Mouse (Mus musculus) hindbrain, embryonic 12.5 days (tissue): Measurements from ENCODE around the gene Ppfibp1. TPM values are rescaled to one million over a fixed set of nuclear protein-coding genes. Genes with fewer than 3 reads are reported as not detected.

Experiments used
- ATAC-seq: fragments of 200-750 bp; cut with Nextera tagmentation; 2 replicates; pipeline ENCODE4 v1.8.0; 2017; ENCODE audit warnings: moderate TSS enrichment; ENCODE audit not compliant: low FRiP score
- H3K27ac ChIP-seq: fragments of 300-500 bp; sonication (generic); 2 replicates; pipeline ENCODE4 v1.5.1; 2016; ENCODE audit warnings: mild to moderate bottlenecking
- H3K27me3 ChIP-seq: fragments of 300-500 bp; sonication (generic); 2 replicates; pipeline ENCODE4 v1.6.1; 2016; ENCODE audit warnings: mild to moderate bottlenecking
- H3K36me3 ChIP-seq: fragments of 300-500 bp; sonication (generic); 2 replicates; pipeline ENCODE4 v1.6.1; 2016; ENCODE audit warnings: mild to moderate bottlenecking
- H3K4me1 ChIP-seq: fragments of 300-500 bp; sonication (generic); 2 replicates; pipeline ENCODE4 v1.6.1; 2016
- H3K4me2 ChIP-seq: fragments of 300-500 bp; sonication (generic); replicated peaks from 2 replicates; pipeline ENCODE4 v1.6.1; 2016; ENCODE audit warnings: mild to moderate bottlenecking
- H3K4me3 ChIP-seq: fragments of 300-500 bp; sonication (generic); 2 replicates; pipeline ENCODE4 v1.5.1; 2016; ENCODE audit warnings: mild to moderate bottlenecking
- H3K9ac ChIP-seq: fragments of 300-500 bp; sonication (generic); 2 replicates; pipeline ENCODE4 v1.6.1; 2016; ENCODE audit warnings: mild to moderate bottlenecking, moderate library complexity
- H3K9me3 ChIP-seq: fragments of 300-500 bp; sonication (generic); replicated peaks from 2 replicates; pipeline ENCODE4 v1.6.1; 2016; ENCODE audit warnings: mild to moderate bottlenecking
- WGBS: fragments of 180-500 bp; shearing (Covaris S2); methylation state at CpG from one replicate; pipeline ENCODE4 v1.1.7; 2016; 5-methylcytosine and 5-hydroxymethylcytosine counted together
- polyA plus RNA-seq: library from polyadenylated mRNA; unstranded; fragments of >200 nt; fragmentation: Nextera tagmentation; extraction: Ambion mirVana; gene quantifications from 2 replicates; pipeline ENCODE4 v1.2.1, GENCODE M21; 2016

Ppfibp1 gene
- polyA plus RNA-seq, 1 experiment from 2014 or later, result 38.6 TPM

DNA sequence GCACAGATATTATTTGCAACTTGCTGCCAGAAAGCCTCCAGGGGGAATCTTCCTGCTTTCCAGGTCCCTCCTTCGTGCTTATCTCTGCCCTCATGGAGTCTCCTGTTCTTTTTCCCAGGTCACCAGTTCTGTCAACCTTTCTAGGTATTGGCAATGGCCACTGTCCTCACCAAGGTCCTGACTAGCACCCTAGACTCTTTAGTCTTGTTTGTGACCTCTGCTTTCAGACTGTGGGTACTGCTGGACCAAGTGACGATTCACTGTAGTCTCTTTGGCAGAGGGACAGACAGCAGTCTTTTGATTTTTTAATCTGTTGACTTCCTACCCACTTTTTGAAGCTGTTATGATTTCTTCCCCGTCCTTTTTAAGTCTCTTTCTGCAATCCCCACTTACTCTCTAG is 39.8 kb downstream of the Ppfibp1 start:
- no peak for ATAC-seq
- no peak overlapping the region for H3K9ac ChIP-seq
- 52% methylated on average over 3 of the region's 3 CpGs for WGBS

DNA sequence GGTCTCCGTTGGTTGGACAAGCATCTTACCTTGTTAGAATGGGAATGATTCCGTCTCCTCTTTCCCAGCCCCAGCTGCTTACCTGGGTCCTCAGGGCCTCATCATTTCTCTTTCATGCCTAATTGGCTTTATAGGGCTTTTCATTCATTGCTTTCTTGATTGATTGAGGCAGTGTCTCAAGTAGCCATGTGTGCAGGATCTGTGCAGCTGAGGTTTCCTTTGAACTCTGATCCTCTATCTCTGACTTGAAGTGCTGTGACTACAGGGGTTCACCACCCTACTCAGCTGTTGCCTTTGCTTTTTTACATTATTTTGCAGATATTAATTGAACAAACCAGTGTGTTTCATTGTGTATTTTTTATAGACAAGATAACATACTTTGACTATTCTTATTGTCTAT is 40.7 kb downstream of the Ppfibp1 start:
- 41% methylated on average over 2 of the region's 2 CpGs for WGBS
- no peaks in the 10 kb centered on the region for H3K27me3 ChIP-seq
- no peaks in the 10 kb centered on the region for H3K9me3 ChIP-seq
- no peaks in the 10 kb centered on the region for H3K36me3 ChIP-seq
- no peak for ATAC-seq
- no peak overlapping the region for H3K9ac ChIP-seq
- no peak overlapping the region for H3K4me3 ChIP-seq
- no peak overlapping the region for H3K4me2 ChIP-seq
- no peak overlapping the region for H3K27ac ChIP-seq
- peaks cover 10% of the 10 kb centered on the region for H3K4me1 ChIP-seq

More for the DNA sequence above, 39.8 kb downstream of the Ppfibp1 start:
- H3K4me2 ChIP-seq, result no peak overlapping the region
- peaks cover 8% of the 10 kb centered on the region for H3K4me1 ChIP-seq
- H3K4me3 ChIP-seq, result no peak overlapping the region
- no peaks in the 10 kb centered on the region for H3K36me3 ChIP-seq
- no peak overlapping the region for H3K27ac ChIP-seq
- no peaks in the 10 kb centered on the region for H3K27me3 ChIP-seq
- no peaks in the 10 kb centered on the region for H3K9me3 ChIP-seq

DNA sequence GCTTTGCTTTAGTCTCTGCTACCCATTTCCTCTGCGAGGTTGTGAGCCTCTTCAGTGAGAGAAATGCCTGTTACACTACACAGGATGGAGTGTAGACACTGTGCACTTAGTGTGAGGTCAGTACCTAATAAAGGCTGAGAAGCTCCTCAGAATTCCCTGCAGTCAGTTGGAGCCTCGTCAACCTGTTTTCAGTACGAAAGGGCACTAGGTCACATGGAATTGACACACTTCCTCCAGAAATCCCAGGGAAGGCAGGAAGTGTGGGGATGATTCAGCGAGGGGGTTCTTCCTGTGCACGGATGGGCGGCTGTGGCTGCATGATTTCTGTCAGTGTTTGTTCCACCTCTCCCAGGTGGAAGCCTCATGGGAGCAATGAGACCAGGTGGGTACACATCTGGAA is 44.8 kb downstream of the Ppfibp1 start:
- H3K27ac ChIP-seq, result no peak overlapping the region
- H3K9ac ChIP-seq, result no peak overlapping the region
- ATAC-seq, result no peak
- H3K36me3 ChIP-seq, result no peaks in the 10 kb centered on the region
- peaks cover 4% of the 10 kb centered on the region; the same call in 1 of the 2 replicates for H3K4me1 ChIP-seq
- H3K9me3 ChIP-seq, result no peaks in the 10 kb centered on the region
- no peaks in the 10 kb centered on the region for H3K27me3 ChIP-seq
- H3K4me3 ChIP-seq, result no peak overlapping the region
- H3K4me2 ChIP-seq, result no peak overlapping the region
- WGBS, result 67% methylated on average over 6 of the region's 6 CpGs

DNA sequence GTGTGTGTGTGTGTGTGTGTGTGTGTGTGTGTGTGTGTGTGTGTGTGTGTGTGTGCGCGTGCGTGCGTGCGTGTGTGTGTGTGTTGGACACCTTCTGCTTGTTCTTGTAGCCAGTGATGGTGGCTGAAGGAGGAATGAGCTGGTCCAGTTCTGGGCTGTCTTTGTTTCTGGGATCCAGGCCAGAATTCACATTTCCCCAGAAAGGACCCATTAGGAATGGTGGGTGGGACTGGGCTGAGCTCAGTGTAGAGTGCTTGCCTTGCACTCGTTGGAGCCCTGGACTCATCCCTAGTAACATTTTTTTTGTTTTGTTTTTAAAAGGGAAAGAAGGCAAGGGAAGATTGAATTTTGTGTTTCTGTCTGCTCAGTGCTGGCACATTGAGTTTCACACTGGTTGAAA is 47.7 kb downstream of the Ppfibp1 start:
- Histone ChIP-seq H3K36me3 (no peaks in the 10 kb centered on the region), H3K4me3 (no peak overlapping the region), H3K9me3 (no peaks in the 10 kb centered on the region), H3K4me2 (no peak overlapping the region), H3K9ac (no peak overlapping the region), H3K27ac (no peak overlapping the region), H3K27me3 (no peaks in the 10 kb centered on the region), H3K4me1 (0 out of 2 replicates have a peak, but pooled peaks cover 3% of the 10 kb centered on the region)
- no peak for ATAC-seq
- 87% methylated on average over 6 of the region's 6 CpGs for WGBS

DNA sequence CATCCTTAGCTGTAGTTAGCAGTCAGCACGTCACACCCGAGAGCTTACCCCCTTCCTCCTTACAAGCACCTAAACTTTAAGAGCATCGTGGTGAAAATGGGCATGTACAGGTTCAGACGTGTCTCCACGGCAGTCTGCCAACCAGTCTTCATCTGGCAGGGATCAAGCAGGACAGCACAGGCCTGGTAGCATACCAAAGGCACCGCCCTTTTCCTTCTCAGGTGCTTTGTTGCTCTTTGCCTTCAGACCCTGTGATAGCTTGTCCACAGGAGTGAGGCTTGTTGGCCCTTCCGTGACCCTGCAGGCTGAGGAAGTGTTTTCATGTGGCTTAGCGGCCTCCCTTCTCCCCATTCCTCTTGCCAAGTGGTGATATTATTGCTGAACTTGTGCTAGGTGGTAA is 50.7 kb downstream of the Ppfibp1 start:
- no peak for ATAC-seq
- WGBS, result 91% methylated on average over 8 of the region's 8 CpGs

DNA sequence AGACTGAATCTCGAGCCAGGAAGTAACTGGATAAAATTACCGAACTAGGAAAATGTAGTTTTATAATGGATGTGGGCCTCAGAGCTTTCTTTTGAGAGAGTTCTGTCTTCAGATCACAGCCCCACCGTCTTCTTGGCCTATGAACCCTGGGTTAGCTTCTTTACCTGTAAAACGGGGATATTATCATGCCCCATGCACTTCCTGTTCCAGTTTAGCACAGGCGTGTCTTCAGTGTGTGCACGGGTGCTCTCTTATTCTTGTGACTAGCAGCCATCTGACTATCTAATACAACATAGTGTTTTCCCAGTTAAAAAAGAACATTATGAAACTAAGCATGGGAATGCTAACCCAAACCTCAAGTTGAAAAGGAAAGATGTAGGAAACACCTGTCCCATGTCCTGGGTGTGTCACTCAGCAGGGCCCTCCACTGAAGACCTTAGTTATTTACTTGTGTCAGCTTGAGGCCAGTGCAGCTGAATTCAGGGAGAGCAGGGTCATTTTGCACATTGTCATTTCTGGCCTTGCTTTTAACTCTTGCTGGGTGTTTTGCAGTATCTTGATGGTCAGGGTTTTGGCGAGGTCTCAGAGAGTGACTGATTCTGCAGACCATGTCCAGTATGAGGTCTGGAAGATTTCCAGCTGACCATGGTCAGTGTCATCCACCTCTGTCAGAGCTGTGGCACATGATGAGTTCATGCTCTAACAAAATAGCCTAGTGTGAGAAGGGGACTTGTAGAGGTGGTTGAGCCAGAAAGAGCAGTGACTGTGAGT is 53.4 kb downstream of the Ppfibp1 start:
- no peaks in the 10 kb centered on the region for H3K27me3 ChIP-seq
- ATAC-seq, result no peak
- H3K36me3 ChIP-seq, result no peaks in the 10 kb centered on the region
- no peaks in the 10 kb centered on the region for H3K9me3 ChIP-seq
- 78% methylated on average over 7 of the region's 7 CpGs for WGBS
- H3K4me2 ChIP-seq, result no peak overlapping the region
- no peak overlapping the region for H3K4me3 ChIP-seq
- H3K9ac ChIP-seq, result no peak overlapping the region
- H3K4me1 ChIP-seq, result 0 out of 2 replicates have a peak, but pooled peaks cover 2% of the 10 kb centered on the region
- no peak overlapping the region for H3K27ac ChIP-seq

More for the DNA sequence above, 50.7 kb downstream of the Ppfibp1 start:
- Histone ChIP-seq H3K9me3 (no peaks in the 10 kb centered on the region), H3K36me3 (no peaks in the 10 kb centered on the region), H3K27me3 (no peaks in the 10 kb centered on the region), H3K4me2 (no peak overlapping the region), H3K4me3 (no peak overlapping the region), H3K9ac (no peak overlapping the region), H3K27ac (no peak overlapping the region), H3K4me1 (no peaks in the 10 kb centered on the region)

DNA sequence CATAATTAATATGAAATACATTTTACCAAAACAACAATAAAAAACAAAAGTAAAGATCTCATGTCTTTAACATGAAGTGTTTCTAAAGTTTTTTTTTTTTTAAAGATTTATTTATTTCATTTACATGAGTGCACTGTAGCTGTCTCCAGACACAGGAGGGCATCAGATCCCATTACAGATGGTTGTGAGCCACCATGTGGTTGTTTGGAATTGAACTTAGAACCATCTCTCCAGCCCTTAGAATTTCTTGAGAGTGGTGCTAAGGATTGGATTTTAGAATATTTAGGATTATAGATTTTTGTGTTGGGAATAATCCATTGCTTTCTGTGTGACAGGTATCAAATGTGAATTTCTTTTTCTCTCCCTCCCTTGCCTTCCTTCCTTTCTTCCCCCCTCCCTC is 55.7 kb downstream of the Ppfibp1 start:
- H3K27ac ChIP-seq, result no peak overlapping the region
- H3K9me3 ChIP-seq, result no peaks in the 10 kb centered on the region
- no peaks in the 10 kb centered on the region for H3K36me3 ChIP-seq
- H3K9ac ChIP-seq, result no peak overlapping the region
- H3K27me3 ChIP-seq, result no peaks in the 10 kb centered on the region
- peaks cover 7% of the 10 kb centered on the region; the same call in 1 of the 2 replicates for H3K4me1 ChIP-seq
- no peak overlapping the region for H3K4me3 ChIP-seq
- no peak overlapping the region for H3K4me2 ChIP-seq
- ATAC-seq, result no peak

DNA sequence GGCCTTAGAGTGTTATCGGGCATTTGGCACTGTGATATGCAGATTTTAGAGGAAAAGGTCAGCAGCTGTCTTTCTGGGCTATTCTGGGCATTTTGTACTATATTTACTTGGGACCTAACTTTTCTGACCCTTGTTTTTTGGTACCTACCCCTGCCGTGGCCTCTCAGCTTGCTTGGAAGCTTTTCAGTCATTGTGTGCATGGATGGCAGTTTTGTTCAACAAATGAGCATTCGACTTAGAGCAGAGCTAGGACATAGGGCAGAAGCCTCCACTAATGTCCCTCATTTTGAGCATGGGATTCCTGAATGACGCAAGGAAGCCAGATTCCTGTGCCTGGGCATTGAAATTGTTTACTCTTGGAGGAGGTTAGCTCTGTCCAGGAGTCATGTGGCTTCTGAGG is 56.5 kb downstream of the Ppfibp1 start:
- no peak overlapping the region for H3K27ac ChIP-seq
- no peaks in the 10 kb centered on the region for H3K27me3 ChIP-seq
- no peaks in the 10 kb centered on the region for H3K36me3 ChIP-seq
- H3K9ac ChIP-seq, result no peak overlapping the region
- H3K4me1 ChIP-seq, result peaks cover 7% of the 10 kb centered on the region; the same call in 1 of the 2 replicates
- no peak overlapping the region for H3K4me2 ChIP-seq
- no peaks in the 10 kb centered on the region for H3K9me3 ChIP-seq
- no peak overlapping the region for H3K4me3 ChIP-seq
- 53% methylated on average over 4 of the region's 4 CpGs for WGBS
- no peak for ATAC-seq

DNA sequence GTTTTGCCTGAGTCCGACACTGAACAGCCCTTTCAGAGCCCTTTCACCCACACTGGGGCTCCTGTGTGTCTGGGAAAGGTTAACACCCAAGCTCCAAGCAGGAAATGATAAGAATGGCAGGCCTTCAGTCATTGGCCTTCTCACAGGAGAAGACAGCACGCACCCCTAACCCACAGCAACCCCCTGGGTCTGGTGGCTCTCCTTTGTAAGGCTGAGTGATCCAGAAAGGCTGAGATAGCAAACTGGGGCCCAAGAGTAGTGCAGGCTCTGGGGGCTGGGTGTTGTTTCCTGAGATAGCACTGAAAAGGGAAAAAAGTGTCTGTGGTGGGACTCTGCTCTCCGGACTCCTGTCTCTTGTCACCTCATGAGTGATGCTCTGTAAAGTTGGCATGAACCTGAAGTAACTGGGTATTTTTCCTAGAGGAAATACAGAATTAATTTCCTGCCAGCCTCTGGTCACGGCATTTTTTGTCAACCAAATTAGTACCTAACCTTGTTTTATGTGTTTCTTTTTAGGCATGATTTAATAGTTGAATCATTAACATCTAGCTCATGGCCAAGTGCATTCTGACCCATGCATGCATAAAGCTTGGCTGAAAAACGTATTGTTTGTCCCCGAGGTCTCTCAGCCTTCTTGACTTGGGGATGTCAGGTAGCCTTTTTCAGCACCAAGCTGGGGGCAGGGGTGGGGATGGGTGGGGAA is 58.2 kb downstream of the Ppfibp1 start:
- H3K36me3 ChIP-seq, result no peaks in the 10 kb centered on the region
- no peaks in the 10 kb centered on the region for H3K27me3 ChIP-seq
- H3K27ac ChIP-seq, result no peak overlapping the region
- H3K4me2 ChIP-seq, result no peak overlapping the region
- peaks cover 9% of the 10 kb centered on the region; the same call in 1 of the 2 replicates for H3K4me1 ChIP-seq
- H3K4me3 ChIP-seq, result no peak overlapping the region
- 73% methylated on average over 6 of the region's 6 CpGs for WGBS
- no peak overlapping the region for H3K9ac ChIP-seq
- ATAC-seq, result no peak
- no peaks in the 10 kb centered on the region for H3K9me3 ChIP-seq

DNA sequence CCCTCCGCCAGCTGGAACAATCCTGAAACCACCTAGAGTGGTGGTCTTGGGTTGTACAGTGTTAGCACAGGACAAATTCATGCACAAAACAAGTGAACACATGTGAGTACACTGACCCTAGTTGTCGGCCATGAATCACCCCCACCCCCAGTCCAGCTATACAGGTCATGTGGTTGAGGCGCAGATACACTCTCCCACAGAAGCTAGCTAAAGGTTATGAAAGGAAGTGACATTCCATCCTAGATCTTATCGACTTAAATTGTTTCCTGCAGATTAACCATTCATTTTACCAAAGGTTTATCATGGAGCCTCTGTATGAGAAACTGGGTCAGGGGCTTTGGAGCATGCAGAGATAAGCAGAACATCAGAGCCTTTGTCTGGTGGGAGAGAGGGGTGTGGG is 58.9 kb downstream of the Ppfibp1 start:
- Histone ChIP-seq H3K9ac (no peak overlapping the region), H3K27me3 (no peaks in the 10 kb centered on the region), H3K9me3 (no peaks in the 10 kb centered on the region), H3K27ac (no peak overlapping the region), H3K4me2 (no peak overlapping the region), H3K4me3 (no peak overlapping the region), H3K36me3 (no peaks in the 10 kb centered on the region), H3K4me1 (peaks cover 11% of the 10 kb centered on the region; the same call in 1 of the 2 replicates)
- 84% methylated on average over 4 of the region's 4 CpGs for WGBS
- ATAC-seq, result no peak

DNA sequence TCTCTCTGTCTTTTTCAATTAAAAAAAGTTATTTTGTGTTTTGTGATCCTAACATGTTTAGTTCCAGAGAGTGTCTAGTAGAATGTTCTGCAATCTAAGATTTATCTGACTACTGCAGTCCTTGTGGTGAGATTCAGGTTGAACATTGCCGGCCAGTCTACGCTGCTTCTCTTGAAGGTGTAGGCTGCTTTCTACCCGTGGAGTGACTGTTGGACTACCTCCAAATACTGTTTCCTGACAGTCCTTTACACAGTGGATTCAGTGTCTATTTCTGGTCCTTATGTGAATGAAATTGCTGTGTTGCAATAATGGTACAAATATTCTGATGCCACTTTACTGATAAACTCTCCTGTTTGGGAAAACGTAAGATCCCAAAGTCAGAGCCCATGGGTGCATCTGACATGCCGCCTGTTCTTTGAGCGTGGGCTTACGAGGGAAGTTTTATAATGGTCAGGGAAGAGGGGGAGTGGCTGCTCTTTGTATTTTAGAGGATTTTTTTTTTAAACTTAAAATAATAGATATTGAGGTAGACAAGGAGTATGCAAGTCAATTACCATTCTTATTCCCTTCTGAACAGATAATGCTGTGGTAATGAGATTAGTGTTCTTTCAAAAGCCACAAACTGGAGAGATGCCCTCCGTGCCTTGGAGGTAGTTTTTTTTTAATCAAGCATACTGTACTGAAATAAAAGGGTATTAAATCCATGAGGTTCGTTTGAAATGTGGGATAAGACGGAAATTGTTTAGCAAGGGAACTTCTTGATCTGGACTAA is 61.6 kb downstream of the Ppfibp1 start:
- no peak overlapping the region for H3K4me2 ChIP-seq
- H3K27ac ChIP-seq, result no peak overlapping the region
- H3K9me3 ChIP-seq, result no peaks in the 10 kb centered on the region
- H3K4me1 ChIP-seq, result peaks cover 9% of the 10 kb centered on the region; the same call in 1 of the 2 replicates
- H3K4me3 ChIP-seq, result no peak overlapping the region
- H3K27me3 ChIP-seq, result no peaks in the 10 kb centered on the region
- 65% methylated on average over 10 of the region's 10 CpGs for WGBS
- H3K36me3 ChIP-seq, result no peaks in the 10 kb centered on the region
- ATAC-seq, result no peak
- no peak overlapping the region for H3K9ac ChIP-seq

DNA sequence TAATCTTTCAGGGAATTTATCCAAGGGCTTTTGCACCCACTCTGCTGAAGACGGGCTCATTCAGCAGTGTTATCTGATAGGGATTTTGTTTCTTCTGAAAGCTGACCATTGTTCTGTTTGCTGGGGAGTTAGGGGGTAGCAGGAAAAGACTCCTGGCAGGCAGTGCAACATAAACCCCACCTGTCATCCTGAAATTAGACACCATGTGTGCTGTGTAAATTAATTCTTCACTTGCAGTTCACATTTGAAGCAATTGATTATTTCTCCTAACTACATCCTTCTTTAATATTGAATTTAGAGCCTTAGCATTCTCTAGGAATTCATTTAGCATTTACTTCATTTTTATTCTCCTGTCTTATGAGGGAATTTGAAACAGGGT is 62.2 kb downstream of the Ppfibp1 start:
- H3K4me1 ChIP-seq, result peaks cover 9% of the 10 kb centered on the region; the same call in 1 of the 2 replicates
- no peaks in the 10 kb centered on the region for H3K27me3 ChIP-seq
- H3K4me2 ChIP-seq, result no peak overlapping the region
- H3K9me3 ChIP-seq, result no peaks in the 10 kb centered on the region
- no peak overlapping the region for H3K27ac ChIP-seq
- 24% methylated on average over 1 of the region's 1 CpGs for WGBS
- no peak overlapping the region for H3K4me3 ChIP-seq
- no peaks in the 10 kb centered on the region for H3K36me3 ChIP-seq
- no peak for ATAC-seq
- no peak overlapping the region for H3K9ac ChIP-seq
